Mouse (Mus musculus): ENCODE measurements around the gene Myh14. TPM values are rescaled to one million over a fixed set of nuclear protein-coding genes. Genes with fewer than 3 reads are reported as not detected.

The Myh14 gene
- total and polyA plus RNA-seq, 3 experiments, result 0.09 to 1.5 (median 0.60) TPM

DNA sequence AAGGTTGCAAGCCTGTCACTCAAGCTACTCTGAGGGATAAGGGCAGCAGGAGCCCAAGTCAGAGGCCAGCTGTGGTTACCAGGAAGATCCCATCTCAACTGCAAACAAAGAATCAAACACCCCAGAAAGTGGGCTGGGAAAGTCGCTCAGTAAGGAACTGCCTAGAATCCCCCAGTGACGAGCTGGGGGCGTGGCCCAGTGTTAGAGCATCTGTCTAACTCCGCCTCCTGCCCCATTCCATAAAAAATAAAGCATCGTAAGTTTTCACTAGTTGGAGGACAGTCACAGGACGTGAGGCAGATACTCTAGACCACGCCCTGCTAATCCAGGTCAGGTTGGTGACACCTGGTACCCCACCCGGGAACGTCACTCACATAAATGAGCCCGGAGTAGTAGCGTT, 5.9 kb downstream of the Myh14 start:
- H3K9me3 ChIP-seq (replicated peaks; ENCODE audit: low read length), result peaks cover 3% of the 10 kb centered on the region
- DNase-seq (ENCODE audit: extremely low read depth), result no peak
- no peak for TF ChIP-seq MXI1 (IDR thresholded peaks at IDR 0.05; ENCODE audit: low read depth, low read length)
- TF ChIP-seq KAT2A (IDR thresholded peaks at IDR 0.05; ENCODE audit: insufficient replicate concordance, low read length), result no peak
- no peak overlapping the region for H3K4me2 ChIP-seq (ENCODE audit: insufficient read depth, low read depth, poor library complexity, severe bottlenecking)
- H3K79me2 ChIP-seq (replicated peaks; ENCODE audit: control insufficient read depth, extremely low read depth, insufficient read depth, poor library complexity, severe bottlenecking), result no peaks in the 10 kb centered on the region
- dilution Hi-C loops (cut with MboI; ENCODE audit: extremely low pct_ligation_motif_present, extremely low pct_unique_long_range_greater_than_20kb, low sequenced_read_pairs) (no loop called here), in situ Hi-C loops (cut with MboI; ENCODE audit: low pct_ligation_motif_present, low pct_unique_long_range_greater_than_20kb, low sequenced_read_pairs) (no loop called here)
- H3K36me3 ChIP-seq (replicated peaks in 1 of 2; ENCODE audit: control insufficient read depth in 1 of 2, insufficient read depth in 1 of 2, low read length in 1 of 2), result no peaks in the 10 kb centered on the region
- no peak overlapping the region for H3K27ac ChIP-seq (ENCODE audit: insufficient read depth, low read depth)
- no peak overlapping the region for H3K9ac ChIP-seq (ENCODE audit: insufficient read depth, low read depth)
- peaks cover 6 to 10% of the 10 kb centered on the region in 2 experiments; a peak in 3 of 4 replicates for H3K4me1 ChIP-seq (ENCODE audit: control insufficient read depth in 1 of 2, insufficient read depth in 2 of 2)
- peaks cover 19% of the 10 kb centered on the region for H3K27me3 ChIP-seq (replicated peaks)
- H3K4me3 ChIP-seq (replicated peaks in 1 of 3; ENCODE audit: low read depth in 2 of 3, low read length in 2 of 3, poor library complexity in 1 of 3), result no peak overlapping the region

GRCm38 (mm10) chr7:44663546-44663945, 7.1 kb downstream of the Myh14 start:
- Histone ChIP-seq H3K4me2 (ENCODE audit: insufficient read depth, low read depth, poor library complexity, severe bottlenecking) (no peak overlapping the region), H3K79me2 (replicated peaks; ENCODE audit: control insufficient read depth, extremely low read depth, insufficient read depth, poor library complexity, severe bottlenecking) (no peaks in the 10 kb centered on the region), H3K9me3 (replicated peaks; ENCODE audit: low read length) (peaks cover 3% of the 10 kb centered on the region), H3K36me3 (replicated peaks in 1 of 2; ENCODE audit: control insufficient read depth in 1 of 2, insufficient read depth in 1 of 2, low read length in 1 of 2) (no peaks in the 10 kb centered on the region), H3K27ac (ENCODE audit: insufficient read depth, low read depth) (no peak overlapping the region), H3K4me1 (ENCODE audit: control insufficient read depth in 1 of 2, insufficient read depth in 2 of 2) (peaks cover 6 to 10% of the 10 kb centered on the region in 2 experiments; a peak in 3 of 4 replicates), H3K27me3 (replicated peaks) (peaks cover 13% of the 10 kb centered on the region), H3K9ac (ENCODE audit: insufficient read depth, low read depth) (no peak overlapping the region), H3K4me3 (replicated peaks in 1 of 3; ENCODE audit: low read depth in 2 of 3, low read length in 2 of 3, poor library complexity in 1 of 3) (no peak overlapping the region)
- in situ Hi-C loops (cut with MboI; ENCODE audit: low pct_ligation_motif_present, low pct_unique_long_range_greater_than_20kb, low sequenced_read_pairs), result no loop called here
- no peak for DNase-seq (ENCODE audit: extremely low read depth)
- dilution Hi-C loops (cut with MboI; ENCODE audit: extremely low pct_ligation_motif_present, extremely low pct_unique_long_range_greater_than_20kb, low sequenced_read_pairs), result no loop called here
- TF ChIP-seq CHD1 (IDR thresholded peaks at IDR 0.05; ENCODE audit: low read depth, low read length), result no peak
- TF ChIP-seq SMC3 (IDR thresholded peaks at IDR 0.05; ENCODE audit: low read depth, low read length), result no peak
- TF ChIP-seq POLR2AphosphoS2 (IDR thresholded peaks at IDR 0.05; ENCODE audit: low read depth, low read length), result no peak
- TF ChIP-seq NRF1 (IDR thresholded peaks at IDR 0.05; ENCODE audit: low read depth, low read length), result no peak
- no peak for TF ChIP-seq USF2 (conservative IDR thresholded peaks at IDR 0.05; ENCODE audit: low read depth, low read length)
- TF ChIP-seq TBP (conservative IDR thresholded peaks at IDR 0.05; ENCODE audit: low read depth, low read length), result no peak
- TF ChIP-seq TCF12 (IDR thresholded peaks at IDR 0.05; ENCODE audit: low read depth, low read length), result no peak
- no peak for TF ChIP-seq USF1 (IDR thresholded peaks at IDR 0.05; ENCODE audit: low read depth, low read length)
- TF ChIP-seq ELF1 (IDR thresholded peaks at IDR 0.05; ENCODE audit: low read depth, low read length), result no peak
- TF ChIP-seq NELFE (IDR thresholded peaks at IDR 0.05; ENCODE audit: low read depth, low read length), result no peak
- TF ChIP-seq JUN (IDR thresholded peaks at IDR 0.05; ENCODE audit: insufficient read depth, low read depth, low read length), result no peak
- TF ChIP-seq POLR2A (IDR thresholded peaks at IDR 0.05; ENCODE audit: low read depth, low read length), result no peak
- TF ChIP-seq BHLHE40 (IDR thresholded peaks at IDR 0.05; ENCODE audit: low read depth, low read length), result no peak

GRCm38 (mm10) chr7:44662569-44662968, 8.1 kb downstream of the Myh14 start:
- DNase-seq (ENCODE audit: extremely low read depth), result no peak
- H3K9ac ChIP-seq (ENCODE audit: insufficient read depth, low read depth), result no peak overlapping the region
- H3K79me2 ChIP-seq (replicated peaks; ENCODE audit: control insufficient read depth, extremely low read depth, insufficient read depth, poor library complexity, severe bottlenecking), result no peaks in the 10 kb centered on the region
- no peak overlapping the region for H3K4me3 ChIP-seq (replicated peaks in 1 of 3; ENCODE audit: low read depth in 2 of 3, low read length in 2 of 3, poor library complexity in 1 of 3)
- in situ Hi-C loops (cut with MboI; ENCODE audit: low pct_ligation_motif_present, low pct_unique_long_range_greater_than_20kb, low sequenced_read_pairs) (no loop called here), dilution Hi-C loops (cut with MboI; ENCODE audit: extremely low pct_ligation_motif_present, extremely low pct_unique_long_range_greater_than_20kb, low sequenced_read_pairs) (no loop called here)
- no peak overlapping the region for H3K27ac ChIP-seq (ENCODE audit: insufficient read depth, low read depth)
- H3K36me3 ChIP-seq (replicated peaks in 1 of 2; ENCODE audit: control insufficient read depth in 1 of 2, insufficient read depth in 1 of 2, low read length in 1 of 2), result no peaks in the 10 kb centered on the region
- no peak overlapping the region for H3K4me2 ChIP-seq (ENCODE audit: insufficient read depth, low read depth, poor library complexity, severe bottlenecking)
- H3K4me1 ChIP-seq (ENCODE audit: control insufficient read depth in 1 of 2, insufficient read depth in 2 of 2), result peaks cover 6 to 10% of the 10 kb centered on the region in 2 experiments; a peak in 3 of 4 replicates
- no peak for TF ChIP-seq ZC3H11A (IDR thresholded peaks at IDR 0.05; ENCODE audit: low read depth, low read length)
- TF ChIP-seq RAD21 (IDR thresholded peaks at IDR 0.05; ENCODE audit: low read depth, low read length), result no peak
- no peak for TF ChIP-seq BHLHE40 (IDR thresholded peaks at IDR 0.05; ENCODE audit: low read depth, low read length)
- peaks cover 3% of the 10 kb centered on the region for H3K9me3 ChIP-seq (replicated peaks; ENCODE audit: low read length)
- H3K27me3 ChIP-seq (replicated peaks), result peaks cover 6% of the 10 kb centered on the region

Data from CH12.LX (cell line).